Mouse (Mus musculus) heart, adult 18-20 months (tissue): ENCODE measurements at regions not wholly inside any gene's neighbourhood (a gene's known extent, or its start where the extent isn't known, plus 50 kb on each side); places are given as distances from the start of the nearest gene placed in this dataset.

Source experiments
- DNase-seq, 2 experiments: peaks; one replicate each; pipeline ENCODE4 v3.0.0; 2021 to 2022; ENCODE audit warnings: mixed read lengths in 1 of 2

GRCm38 (mm10) chr12:30647511-30647910, 63.3 kb downstream of the Tmem18 start:
- no peak for DNase-seq

- no peak for DNase-seq
Measured at GRCm38 (mm10) chr12:30651506-30651905, 67.3 kb downstream of the Tmem18 start.

GRCm38 (mm10) chr12:30654347-30655075, 70.3 kb downstream of the Tmem18 start:
- DNase-seq, result no peak

GRCm38 (mm10) chr12:30655076-30655421, 70.8 kb downstream of the Tmem18 start:
- no peak for DNase-seq

- DNase-seq, result no peak
Measured at GRCm38 (mm10) chr12:30678826-30679225, 94.6 kb downstream of the Tmem18 start.

GRCm38 (mm10) chr12:30690038-30690437, 105.8 kb downstream of the Tmem18 start:
- peak in 1 of 2 experiments; percentile 4 for DNase-seq

GRCm38 (mm10) chr12:30693540-30693939, 109.3 kb downstream of the Tmem18 start:
- DNase-seq, result no peak

- no peak for DNase-seq
Measured at GRCm38 (mm10) chr12:30698256-30698655, 114.0 kb downstream of the Tmem18 start.

- DNase-seq, result no peak
Measured at GRCm38 (mm10) chr12:30703691-30704090, 119.5 kb downstream of the Tmem18 start.

- no peak for DNase-seq
Measured at GRCm38 (mm10) chr12:30707271-30707670, 123.0 kb downstream of the Tmem18 start.

GRCm38 (mm10) chr12:30708635-30709181, 124.5 kb downstream of the Tmem18 start:
- DNase-seq, result no peak

- no peak for DNase-seq
Measured at GRCm38 (mm10) chr12:30710554-30710953, 126.3 kb downstream of the Tmem18 start.

- no peak for DNase-seq
Measured at GRCm38 (mm10) chr12:30726747-30727146, 142.5 kb downstream of the Tmem18 start.

- DNase-seq, result no peak
Measured at GRCm38 (mm10) chr12:30729437-30729836, 145.2 kb downstream of the Tmem18 start.

GRCm38 (mm10) chr12:30767621-30768020, 116.5 kb upstream of the Alkal2 start:
- no peak for DNase-seq

GRCm38 (mm10) chr12:30793371-30793770, 90.8 kb upstream of the Alkal2 start:
- DNase-seq, result no peak

GRCm38 (mm10) chr12:30816096-30816495, 68.0 kb upstream of the Alkal2 start:
- peak; percentile 39 to 60 for DNase-seq

- no peak for DNase-seq
Measured at GRCm38 (mm10) chr12:30831383-30831782, 52.7 kb upstream of the Alkal2 start.
